Mouse (Mus musculus) macrophage (primary cell): ENCODE data around the gene Abhd12. TPM values are rescaled to one million over a fixed set of nuclear protein-coding genes. Genes with fewer than 3 reads are reported as not detected.
"Not testable (repeated sequence)": the region's sequence is repeated elsewhere in the genome, so short reads cannot be mapped to it uniquely, and the experiment has no call there.

Source experiments
- H3K27ac ChIP-seq: fragments of 350-480 bp; formaldehyde crosslinking; 2 replicates; pipeline ENCODE4 v1.9.0; 2021
- H3K36me3 ChIP-seq: fragments of 350-480 bp; formaldehyde crosslinking; 2 replicates; pipeline ENCODE4 v1.9.0; 2021; ENCODE audit errors: inconsistent target
- H3K4me3 ChIP-seq: fragments of 350-480 bp; formaldehyde crosslinking; 2 replicates; pipeline ENCODE4 v1.9.0; 2021; ENCODE audit errors: inconsistent target
- H3K79me2 ChIP-seq: fragments of 350-480 bp; formaldehyde crosslinking; 2 replicates; pipeline ENCODE4 v1.9.0; 2021; ENCODE audit errors: inconsistent target
- WGBS: methylation state at CpG from one replicate; pipeline ENCODE4 v1.1.7; 2026; ENCODE audit warnings: inconsistent platforms; ENCODE audit not compliant: missing documents; 5-methylcytosine and 5-hydroxymethylcytosine counted together
- polyA plus RNA-seq: library from polyadenylated mRNA; stranded (reverse); fragments of 250-400 nt; gene quantifications from 3 replicates; pipeline ENCODE4 v1.2.4, GENCODE M21; 2018; ENCODE audit warnings: inconsistent platforms

The Abhd12 gene
- polyA plus RNA-seq, 1 experiment from 2014 or later = 584 TPM

- Histone ChIP-seq H3K79me2 (no peaks in the 10 kb centered on the region), H3K36me3 (no peaks in the 10 kb centered on the region), H3K4me3 (peak overlapping the region; percentile 5; the same call in 1 of the 2 replicates), H3K27ac (peak overlapping the region; percentile 93)
- WGBS = 69% methylated on average over 4 of the region's 4 CpGs
Observed at GRCm38 (mm10) chr2:150922165-150922564, 17.6 kb upstream of the Abhd12 start.

- Histone ChIP-seq H3K27ac (peak overlapping the region; percentile 93), H3K4me3 (peak overlapping the region; percentile 5; the same call in 1 of the 2 replicates), H3K79me2 (no peaks in the 10 kb centered on the region), H3K36me3 (no peaks in the 10 kb centered on the region)
- WGBS = 3% methylated on average over 6 of the region's 6 CpGs
Observed at GRCm38 (mm10) chr2:150921697-150922096, 17.2 kb upstream of the Abhd12 start.

- Histone ChIP-seq H3K36me3 (no peaks in the 10 kb centered on the region), H3K27ac (peak overlapping the region; percentile 93), H3K79me2 (no peaks in the 10 kb centered on the region), H3K4me3 (no peak overlapping the region)
- 89% methylated on average over 3 of the region's 3 CpGs for WGBS
Observed at GRCm38 (mm10) chr2:150920543-150920942, 16.0 kb upstream of the Abhd12 start.

GRCm38 (mm10) chr2:150918720-150919119, 14.2 kb upstream of the Abhd12 start:
- no peak overlapping the region for H3K27ac ChIP-seq

GRCm38 (mm10) chr2:150915786-150916185, 11.2 kb upstream of the Abhd12 start:
- WGBS = 95% methylated on average over 5 of the region's 5 CpGs
- H3K79me2 ChIP-seq = peaks cover 24% of the 10 kb centered on the region
- no peak overlapping the region for H3K4me3 ChIP-seq
- no peaks in the 10 kb centered on the region for H3K36me3 ChIP-seq
- peak overlapping the region; percentile 58 for H3K27ac ChIP-seq

More at GRCm38 (mm10) chr2:150918720-150919119, 14.2 kb upstream of the Abhd12 start:
- no peak overlapping the region for H3K4me3 ChIP-seq
- H3K79me2 ChIP-seq = no peaks in the 10 kb centered on the region
- 95% methylated on average over 3 of the region's 3 CpGs for WGBS
- H3K36me3 ChIP-seq = no peaks in the 10 kb centered on the region

DNA sequence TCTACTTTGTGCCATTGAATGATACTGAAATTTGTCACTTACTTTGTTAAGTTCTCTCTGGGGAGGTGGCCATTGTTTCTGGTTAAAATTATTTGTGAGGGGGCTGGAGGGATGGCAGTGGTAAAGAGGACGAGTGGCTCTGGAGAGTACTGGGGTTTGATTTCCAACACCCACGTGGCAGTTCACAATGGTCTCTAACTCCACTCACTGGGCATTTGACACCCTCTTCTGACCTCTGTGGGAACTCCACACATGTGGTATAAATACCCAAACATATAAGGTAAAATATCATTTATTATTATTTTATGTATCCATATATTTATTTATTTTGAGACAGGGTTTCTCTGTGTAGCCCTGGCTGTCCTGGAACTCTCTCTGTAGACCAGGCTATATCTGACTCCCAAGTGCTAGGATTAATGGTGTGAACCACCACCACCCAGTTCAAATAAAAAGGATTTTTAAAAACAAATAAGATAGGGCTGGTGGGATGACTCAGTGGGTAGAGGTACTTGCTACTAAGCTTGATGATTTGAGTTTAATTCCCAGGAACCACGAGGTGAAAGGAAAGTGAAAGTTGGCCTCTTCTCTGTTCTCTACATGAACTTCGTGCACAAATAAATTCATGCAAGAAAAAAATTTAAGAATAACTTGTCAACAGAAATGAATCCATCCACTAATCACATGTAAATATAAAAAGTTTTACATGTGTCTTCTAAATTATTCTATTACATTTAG, 10.4 kb upstream of the Abhd12 start:
- H3K27ac ChIP-seq = peak overlapping the region; percentile 58
- 31% methylated on average over 4 of the region's 4 CpGs for WGBS
- peaks cover 30% of the 10 kb centered on the region for H3K79me2 ChIP-seq
- no peak overlapping the region; the same call in 1 of the 2 replicates for H3K4me3 ChIP-seq
- H3K36me3 ChIP-seq = no peaks in the 10 kb centered on the region

DNA sequence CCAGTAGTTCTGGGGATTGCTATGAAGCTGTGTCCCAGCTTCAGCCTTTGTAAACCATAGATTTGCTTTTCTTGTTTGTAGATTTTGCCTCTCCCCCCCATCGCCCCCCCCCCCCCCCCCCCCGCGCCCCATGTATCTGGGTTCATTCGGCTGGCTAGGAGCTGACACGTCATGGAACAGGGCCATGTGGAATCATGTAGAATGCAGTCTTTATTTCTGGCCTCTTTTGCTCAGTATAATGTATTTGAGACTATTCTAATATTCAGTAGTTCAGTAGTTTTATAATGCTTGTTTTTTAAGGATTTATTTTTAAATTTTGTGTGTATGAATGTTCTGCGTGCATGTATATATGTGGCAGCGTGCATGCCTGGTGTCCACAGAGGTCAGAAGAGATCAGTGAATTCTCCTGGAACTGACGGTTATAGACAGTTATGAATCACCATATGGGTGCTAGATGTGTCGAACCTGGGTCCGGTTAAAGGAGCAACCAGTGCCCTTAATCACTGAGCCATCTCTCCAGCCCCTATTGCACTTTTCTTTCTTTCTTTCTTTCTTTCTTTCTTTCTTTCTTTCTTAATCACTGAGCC, 5.8 kb upstream of the Abhd12 start:
- H3K36me3 ChIP-seq = no peaks in the 10 kb centered on the region
- H3K27ac ChIP-seq = peak overlapping the region; percentile 78
- peak overlapping the region; percentile 47 for H3K4me3 ChIP-seq
- WGBS = 39% methylated on average over 7 of the region's 10 CpGs
- H3K79me2 ChIP-seq = peaks cover 30% of the 10 kb centered on the region

GRCm38 (mm10) chr2:150909429-150910039, 5.0 kb upstream of the Abhd12 start:
- H3K36me3 ChIP-seq = no peaks in the 10 kb centered on the region
- under 1% methylated on average over 33 of the region's 35 CpGs for WGBS
- H3K79me2 ChIP-seq = peaks cover 30% of the 10 kb centered on the region
- H3K4me3 ChIP-seq = peak overlapping the region; percentile 47
- peak overlapping the region; percentile 78 for H3K27ac ChIP-seq

DNA sequence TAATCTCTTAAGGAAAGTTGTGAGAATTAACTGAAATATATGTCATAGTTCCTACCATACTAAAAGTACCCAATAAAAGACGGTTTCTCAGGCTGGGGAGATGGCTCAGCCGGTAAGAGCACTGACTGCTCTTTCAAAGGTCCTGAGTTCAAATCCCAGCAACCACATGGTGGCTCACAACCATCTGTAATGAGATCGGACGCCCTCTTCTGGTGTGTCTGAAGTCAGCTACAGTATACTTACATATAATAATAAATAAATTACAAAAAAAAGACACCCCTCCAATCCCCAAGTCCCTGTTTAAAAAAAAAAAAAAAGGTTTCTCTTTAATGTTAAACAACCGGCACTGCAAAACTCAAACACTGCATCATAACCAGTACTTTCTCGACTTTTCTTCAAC, 4.3 kb upstream of the Abhd12 start:
- Histone ChIP-seq H3K4me3 (peak overlapping the region; percentile 47), H3K27ac (peak overlapping the region; percentile 78), H3K79me2 (peaks cover 33% of the 10 kb centered on the region)
- not testable (repeated sequence) for H3K36me3 ChIP-seq
- WGBS = 51% methylated on average over 6 of the region's 6 CpGs

DNA sequence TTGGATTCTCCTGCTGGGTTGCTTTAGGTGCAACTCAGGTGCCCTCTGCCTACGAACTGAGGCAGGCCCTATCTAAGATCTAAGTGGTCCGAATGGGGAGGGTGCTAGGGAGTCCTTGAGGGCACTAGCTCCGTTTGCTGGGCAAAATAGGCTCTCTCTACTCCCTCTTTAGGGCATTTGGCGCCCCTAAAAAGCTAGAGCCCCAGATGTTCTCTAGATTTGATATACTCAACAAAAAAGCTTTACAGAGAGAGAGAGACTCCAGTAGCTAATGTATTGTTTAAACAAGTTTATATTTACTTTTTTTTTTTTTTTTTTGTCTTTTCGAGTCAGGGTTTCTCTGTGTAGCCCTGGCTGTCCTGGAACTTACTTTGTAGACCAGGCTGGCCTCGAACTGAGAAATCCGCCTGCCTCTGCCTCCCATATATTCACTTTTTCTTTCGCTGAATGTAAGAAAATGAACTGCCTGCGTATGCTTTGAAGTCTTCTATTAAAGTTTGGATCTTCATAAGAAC, 452 bp upstream of the Abhd12 start, which contains the start of gene Gins1:
Gene Gins1, plus strand, starts transcription at position 465 of the 515 bp plus-strand sequence.
- Histone ChIP-seq H3K4me3 (peak within 1 kb of the TSS; percentile 91), H3K27ac (peak within 1 kb of the TSS; percentile 85), H3K36me3 (0 out of 2 replicates have a peak, but pooled peaks cover 6% of the 10 kb centered on the region), H3K79me2 (peaks cover 43% of the 10 kb centered on the region)
- WGBS = 38% methylated on average over 7 of the region's 9 CpGs

DNA sequence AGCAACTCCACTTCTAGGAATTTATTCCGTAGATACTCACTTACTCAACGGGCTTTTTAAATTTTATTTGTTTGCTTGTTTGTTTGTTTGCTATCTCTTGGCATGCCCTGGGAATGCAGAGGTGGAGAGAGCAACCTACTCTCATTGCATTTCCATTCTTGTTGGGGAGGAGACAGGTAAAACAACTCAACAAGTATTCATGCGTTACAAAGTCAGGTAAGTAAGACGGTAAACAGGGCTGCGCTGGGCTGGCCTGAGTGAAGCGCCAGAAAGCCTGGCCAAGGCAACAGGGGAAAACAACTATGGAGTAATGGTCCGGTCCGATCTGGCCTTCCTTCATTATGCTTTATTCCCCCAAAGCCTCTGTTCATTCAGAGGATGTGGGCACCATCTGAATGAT, 2.2 kb downstream of the Abhd12 start:
- peak overlapping the region; percentile 91 for H3K4me3 ChIP-seq
- WGBS = 96% methylated on average over 8 of the region's 8 CpGs

DNA sequence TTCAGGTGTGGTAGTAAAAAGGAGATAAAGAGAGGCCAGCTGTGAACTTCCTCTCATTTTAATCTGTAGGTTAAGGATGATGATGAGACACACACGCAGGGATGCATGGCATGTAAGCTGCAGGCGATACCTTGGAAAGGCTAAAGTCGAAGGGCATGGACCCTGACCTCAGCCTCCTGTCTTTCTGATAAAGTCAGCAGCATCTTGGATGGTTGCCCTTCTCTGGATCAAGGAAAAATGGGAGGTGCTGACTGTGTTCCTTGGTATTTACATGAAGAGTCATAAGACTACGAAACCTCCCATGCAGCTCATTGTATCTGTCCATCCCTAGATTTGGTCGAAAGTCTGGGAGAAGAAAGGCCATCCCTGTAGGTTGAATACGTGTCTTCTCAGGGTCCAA, 4.2 kb downstream of the Abhd12 start:
- no peak overlapping the region for H3K4me3 ChIP-seq
- no peak overlapping the region for H3K27ac ChIP-seq
- peaks cover 88% of the 10 kb centered on the region for H3K79me2 ChIP-seq
- 0 out of 2 replicates have a peak, but pooled peaks cover 6% of the 10 kb centered on the region for H3K36me3 ChIP-seq
- WGBS = 90% methylated on average over 6 of the region's 6 CpGs

More for the DNA sequence above, 2.2 kb downstream of the Abhd12 start:
- Histone ChIP-seq H3K36me3 (0 out of 2 replicates have a peak, but pooled peaks cover 6% of the 10 kb centered on the region), H3K27ac (no peak overlapping the region), H3K79me2 (peaks cover 68% of the 10 kb centered on the region)

- Histone ChIP-seq H3K4me3 (no peak overlapping the region), H3K79me2 (peaks cover 99% of the 10 kb centered on the region), H3K36me3 (0 out of 2 replicates have a peak, but pooled peaks cover 6% of the 10 kb centered on the region), H3K27ac (peak overlapping the region; percentile 65)
- WGBS = 78% methylated on average over 6 of the region's 7 CpGs
Observed at GRCm38 (mm10) chr2:150895691-150896252, 8.8 kb downstream of the Abhd12 start.

DNA sequence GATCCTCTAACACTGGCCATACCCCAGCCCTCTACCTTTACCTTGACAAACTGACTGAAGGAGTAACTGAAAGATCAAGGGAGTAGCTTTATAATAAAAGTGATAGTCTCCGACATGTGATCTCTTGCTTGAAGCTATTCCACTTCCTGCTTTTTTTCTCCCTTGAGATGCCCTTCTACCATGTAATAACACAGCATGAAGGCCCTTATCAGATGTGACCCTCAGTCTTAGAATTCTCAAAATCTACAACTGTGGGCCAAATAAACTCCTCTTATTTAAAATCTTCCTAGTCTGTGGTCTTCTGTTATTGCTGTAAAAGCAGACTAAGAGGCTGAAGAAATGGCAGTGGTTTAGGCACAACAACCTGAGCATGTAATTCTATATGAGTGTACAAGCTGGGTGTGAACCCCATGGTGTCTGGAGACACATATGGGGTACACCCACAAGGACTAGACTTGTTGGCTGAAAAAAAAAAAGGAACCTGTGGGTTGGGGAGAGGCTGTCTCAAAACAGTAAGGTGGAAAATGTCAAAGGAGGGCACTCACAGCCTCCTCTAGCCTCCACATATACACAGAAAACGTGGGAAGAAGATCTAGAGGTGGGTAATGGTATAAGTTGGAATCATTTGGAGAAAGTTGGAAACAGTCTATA, 9.8 kb downstream of the Abhd12 start:
- H3K27ac ChIP-seq = peak overlapping the region; percentile 65
- no peak overlapping the region for H3K4me3 ChIP-seq
- 0 out of 2 replicates have a peak, but pooled peaks cover 7% of the 10 kb centered on the region for H3K36me3 ChIP-seq
- peaks cover 99% of the 10 kb centered on the region for H3K79me2 ChIP-seq
- 92% methylated on average over 2 of the region's 2 CpGs for WGBS
